Mouse (Mus musculus) cerebellum, adult 18-20 months (tissue): ENCODE measurements around the gene Tmco4.

Experiments used
- DNase-seq, 2 experiments: peaks; one replicate each; pipeline ENCODE4 v3.0.0; 2021

The Tmco4 gene

GRCm38 (mm10) chr4:139064831-139065230, 92.1 kb downstream of the Tmco4 start:
- no peak for DNase-seq

- no peak for DNase-seq
Measured at GRCm38 (mm10) chr4:139068287-139068686, 95.6 kb downstream of the Tmco4 start.

- DNase-seq = peak in 1 of 2 experiments; percentile 19
Measured at GRCm38 (mm10) chr4:139074060-139074459, 101.4 kb downstream of the Tmco4 start.

GRCm38 (mm10) chr4:139075041-139075711, 102.5 kb downstream of the Tmco4 start, which contains the start of gene Htr6:
TSS of gene Htr6 (minus strand) at chr4:139075570.
- peak in 1 of 2 experiments; percentile 31 for DNase-seq

- peak; percentile 44 to 52 for DNase-seq
Measured at GRCm38 (mm10) chr4:139075915-139076314, 103.2 kb downstream of the Tmco4 start.

GRCm38 (mm10) chr4:139078313-139078712, 105.6 kb downstream of the Tmco4 start:
- peak in 1 of 2 experiments; percentile 35 for DNase-seq

DNA sequence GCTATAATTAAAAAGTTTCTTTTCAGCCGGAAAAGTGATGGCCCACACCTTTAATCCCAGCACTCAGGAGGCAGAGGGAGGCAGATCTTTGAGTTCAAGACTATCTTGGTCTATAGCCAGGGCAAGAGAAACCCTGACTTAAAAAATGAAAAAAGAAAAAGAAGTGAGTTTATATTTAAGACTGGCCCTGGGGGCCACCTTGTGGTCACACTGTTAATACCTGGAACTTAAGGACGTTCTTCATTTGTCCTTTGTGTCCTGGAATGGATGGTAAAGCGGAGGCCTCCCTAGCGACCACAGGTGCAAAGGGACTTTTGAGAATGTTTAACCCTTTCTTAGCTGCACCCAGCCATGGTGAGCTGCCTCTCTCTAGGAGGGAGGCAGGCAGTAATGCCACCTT, 106.0 kb downstream of the Tmco4 start:
- DNase-seq = no peak

DNA sequence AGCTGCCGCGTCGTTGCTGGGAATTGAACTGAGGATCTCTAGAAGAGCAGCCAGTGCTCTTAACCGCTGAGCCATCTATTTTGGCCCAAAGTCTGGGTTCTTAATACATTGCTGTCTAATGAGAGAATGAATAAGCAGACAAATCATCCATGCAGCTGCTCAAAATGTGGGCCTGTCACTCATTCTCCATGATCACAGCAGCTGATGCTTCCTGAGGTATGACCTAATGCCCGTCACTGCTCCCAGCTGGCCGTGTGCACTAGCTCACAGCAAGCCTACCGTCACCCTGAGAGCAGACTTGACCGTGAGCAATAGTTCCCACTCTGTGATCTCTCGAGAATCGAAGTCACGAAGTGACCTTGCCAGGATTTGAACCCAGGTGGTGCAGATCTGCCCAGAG, 106.8 kb downstream of the Tmco4 start:
- DNase-seq = no peak

DNA sequence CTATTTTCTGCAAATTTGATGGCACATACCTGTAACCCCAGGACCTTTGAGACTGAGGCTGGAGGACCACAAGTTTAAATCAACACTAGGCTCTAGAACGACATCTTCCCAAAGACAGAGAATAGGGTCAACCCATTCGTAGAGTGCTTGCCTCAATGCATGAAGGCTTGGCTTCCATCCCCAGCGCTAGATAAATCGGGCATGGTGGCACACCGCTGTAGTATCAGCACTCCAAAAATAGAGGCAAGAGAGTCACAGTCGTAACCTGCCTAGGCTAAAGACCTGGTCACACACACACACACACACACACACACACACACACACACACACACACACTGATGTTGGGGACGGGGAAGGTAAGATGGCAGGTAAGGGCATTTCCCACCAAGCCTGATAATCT, 107.6 kb downstream of the Tmco4 start:
- DNase-seq = no peak

GRCm38 (mm10) chr4:139081270-139081931, 108.7 kb downstream of the Tmco4 start:
- peak; percentile 50 to 51 for DNase-seq

DNA sequence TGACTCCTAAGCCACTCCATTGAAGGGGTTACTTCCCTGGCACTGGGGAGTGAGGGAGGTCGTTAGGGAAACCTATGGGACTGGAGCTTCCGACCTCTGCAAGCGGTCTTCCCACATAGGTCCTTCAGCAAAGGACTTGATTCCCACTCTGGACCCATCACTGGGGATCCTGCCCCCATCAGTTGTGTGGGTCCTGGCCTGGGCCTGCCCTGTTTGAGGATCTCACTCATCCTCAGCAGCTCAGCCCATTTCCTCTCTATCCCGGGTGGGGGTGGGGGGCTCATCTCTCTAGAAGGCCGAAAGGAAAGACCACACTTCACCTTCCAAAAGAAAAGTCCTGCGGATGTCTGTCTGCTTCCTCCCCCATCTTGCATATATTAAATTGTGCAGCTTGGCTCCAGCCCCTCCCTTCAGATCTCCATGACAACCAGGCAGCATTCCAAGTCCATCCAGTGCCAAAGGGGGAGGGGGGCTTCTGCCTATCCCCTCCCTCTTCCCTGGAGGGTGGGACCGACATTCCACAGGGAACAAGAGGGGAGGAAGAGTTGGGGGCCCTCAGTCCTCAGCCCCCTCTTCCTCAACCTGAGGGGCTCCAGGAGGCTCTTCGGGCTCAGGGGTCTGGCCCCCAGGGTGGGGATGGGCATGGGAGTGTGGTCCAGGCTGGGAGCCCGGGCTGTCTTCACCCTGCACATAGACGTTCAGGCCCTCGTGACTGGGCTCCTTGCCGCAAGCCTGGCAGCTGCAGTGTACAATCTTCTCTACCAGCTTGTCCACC, 110.3 kb downstream of the Tmco4 start:
- no peak for DNase-seq

DNA sequence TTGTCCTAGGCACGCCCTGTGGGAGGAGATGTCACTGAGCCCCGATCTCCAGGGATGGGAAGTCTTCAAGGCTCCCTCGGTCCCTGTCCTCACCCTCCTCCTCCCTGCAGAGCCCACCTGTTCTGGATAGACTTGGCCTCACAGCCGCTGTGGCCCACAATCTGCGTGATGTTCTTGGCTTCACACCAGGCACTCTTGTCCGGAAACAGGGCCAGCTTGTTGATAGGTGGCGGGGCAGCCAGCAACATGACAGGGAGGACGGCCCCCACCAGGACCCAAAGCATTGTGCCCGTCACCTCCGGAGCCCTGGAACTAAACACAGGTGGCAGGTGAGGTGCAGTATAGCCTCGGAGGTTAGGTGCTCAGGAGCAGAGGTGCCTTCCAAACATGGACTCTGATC, 112.6 kb downstream of the Tmco4 start:
- DNase-seq = no peak

GRCm38 (mm10) chr4:139086037-139086436, 113.3 kb downstream of the Tmco4 start:
- peak; percentile 80 to 87 for DNase-seq

DNA sequence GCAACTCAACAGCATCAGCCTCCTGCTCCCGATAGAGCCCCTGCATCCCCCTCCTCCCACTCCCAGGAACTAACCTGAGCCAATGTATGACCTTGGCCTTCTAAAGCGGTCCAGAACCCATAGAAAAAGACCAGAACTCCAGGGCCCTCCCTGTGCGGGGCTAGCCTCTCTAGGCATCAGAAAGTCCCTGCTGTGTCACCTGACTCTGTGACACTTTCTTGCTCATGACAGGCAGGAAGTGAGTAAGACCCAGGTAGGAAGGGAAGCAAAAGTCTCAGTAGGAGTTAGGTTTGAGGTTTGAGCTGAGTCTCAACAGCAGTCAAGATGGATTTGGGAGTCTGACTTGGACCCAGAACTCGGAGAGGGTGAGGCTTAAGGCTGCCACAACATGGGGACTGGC, 114.3 kb downstream of the Tmco4 start:
- no peak for DNase-seq

- DNase-seq = no peak
Measured at GRCm38 (mm10) chr4:139088982-139089671, 116.4 kb downstream of the Tmco4 start.

GRCm38 (mm10) chr4:139090303-139090940, 117.7 kb downstream of the Tmco4 start:
- no peak for DNase-seq

GRCm38 (mm10) chr4:139091066-139091465, 118.4 kb downstream of the Tmco4 start:
- DNase-seq = no peak

- DNase-seq = no peak
Measured at GRCm38 (mm10) chr4:139091478-139092355, 119.0 kb downstream of the Tmco4 start.

- DNase-seq = no peak
Measured at GRCm38 (mm10) chr4:139092356-139093195, 119.9 kb downstream of the Tmco4 start, which contains the start of gene Nbl1. TSS of gene Nbl1 (minus strand) at chr4:139092993.

GRCm38 (mm10) chr4:139093196-139093530, 120.5 kb downstream of the Tmco4 start:
- DNase-seq = no peak

DNA sequence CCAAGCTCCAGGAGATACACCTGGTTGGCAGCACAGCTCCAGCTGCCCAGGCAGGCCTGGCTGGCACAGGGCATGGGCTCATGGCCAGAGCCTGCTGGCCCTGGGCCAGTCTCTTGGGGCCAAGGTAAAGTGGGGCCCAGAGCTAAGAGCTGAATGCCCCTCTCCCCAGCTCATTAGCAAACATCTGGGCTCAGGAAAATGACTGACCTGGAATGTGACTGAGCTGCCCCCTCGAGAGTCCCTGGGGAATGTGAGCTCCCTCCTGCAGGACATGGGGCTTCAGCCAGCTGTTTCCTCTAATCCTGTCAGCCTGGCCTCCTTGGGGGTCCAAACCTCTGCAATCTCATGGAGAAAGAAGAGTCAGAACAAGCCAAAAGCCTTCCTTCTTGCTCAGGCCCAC, 122.7 kb downstream of the Tmco4 start:
- no peak for DNase-seq
